Mouse (Mus musculus) olfactory bulb, adult 2 months (tissue): ENCODE data around the gene Olfr273. TPM values are rescaled to one million over a fixed set of nuclear protein-coding genes. Genes with fewer than 3 reads are reported as not detected.
"Not testable (repeated sequence)": the region's sequence is repeated elsewhere in the genome, so short reads cannot be mapped to it uniquely, and the experiment has no call there.

Experiments used
- H3K27ac ChIP-seq: fragments of 200-500 bp; 2 replicates; pipeline ENCODE4 v1.5.1; 2012; ENCODE audit warnings: low read depth, low read length; ENCODE audit not compliant: insufficient read depth
- H3K4me1 ChIP-seq: fragments of 200-500 bp; 2 replicates; pipeline ENCODE4 v1.6.1; 2012; ENCODE audit warnings: low read length; ENCODE audit not compliant: control insufficient read depth, insufficient read depth
- H3K4me3 ChIP-seq: fragments of 200-500 bp; 2 replicates; pipeline ENCODE4 v1.5.1; 2012; ENCODE audit warnings: mild to moderate bottlenecking, low read depth, low read length, moderate library complexity; ENCODE audit not compliant: insufficient read depth
- CTCF ChIP-seq: fragments of 200-500 bp; IDR thresholded peaks from 2 replicates; pipeline ENCODE4 v1.5.1; 2012; ENCODE audit warnings: low read depth, mild to moderate bottlenecking, low read length, moderate library complexity; ENCODE audit not compliant: insufficient read depth
- POLR2A ChIP-seq: fragments of 200-500 bp; IDR thresholded peaks from 2 replicates; pipeline ENCODE4 v1.6.1; 2012; ENCODE audit warnings: mild to moderate bottlenecking, low read depth, low read length, moderate library complexity; ENCODE audit not compliant: insufficient read depth
- WGBS: fragments of 180-500 bp; shearing (Covaris S2); methylation state at CpG from one replicate; pipeline ENCODE4 v1.1.7; 2018; 5-methylcytosine and 5-hydroxymethylcytosine counted together
- polyA plus RNA-seq: library from polyadenylated mRNA; stranded (reverse); fragments of >200 nt; gene quantifications from 2 replicates; pipeline ENCODE4 v1.2.4, GENCODE M21; 2012; ENCODE audit warnings: low replicate concordance; ENCODE audit not compliant: missing spikeins, insufficient read depth, insufficient read length

Olfr273 gene
- not detected in 2 replicates for polyA plus RNA-seq

DNA sequence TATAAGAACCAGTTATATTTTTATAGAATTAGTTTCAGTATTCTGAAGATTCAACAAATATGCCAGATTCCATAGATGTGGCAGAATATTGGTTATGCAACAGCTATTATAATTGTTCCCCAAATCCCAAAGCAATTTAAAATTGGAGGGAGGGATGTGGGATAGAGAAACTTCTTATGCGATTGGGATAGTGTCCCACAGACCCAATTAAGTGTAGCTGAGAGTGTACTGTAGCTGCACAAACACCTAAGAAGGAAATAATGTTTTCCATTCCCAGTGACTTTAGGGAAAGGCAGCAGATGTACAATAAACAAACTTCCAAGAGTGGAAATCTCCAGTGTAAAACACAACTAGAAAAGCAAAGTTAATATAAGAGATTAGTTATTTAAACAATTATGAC, at the start of gene Olfr273:
Gene Olfr273, minus strand, starts transcription at position 101 of the 400 bp plus-strand sequence.
- 83% methylated on average over 1 of the region's 1 CpGs for whole genome bisulfite sequencing
- Histone ChIP-seq H3K27ac (no peak within 1 kb of the TSS), H3K4me1 (no peaks in the 10 kb centered on the region), H3K4me3 (no peak within 1 kb of the TSS)
- no peak for TF ChIP-seq POLR2A

DNA sequence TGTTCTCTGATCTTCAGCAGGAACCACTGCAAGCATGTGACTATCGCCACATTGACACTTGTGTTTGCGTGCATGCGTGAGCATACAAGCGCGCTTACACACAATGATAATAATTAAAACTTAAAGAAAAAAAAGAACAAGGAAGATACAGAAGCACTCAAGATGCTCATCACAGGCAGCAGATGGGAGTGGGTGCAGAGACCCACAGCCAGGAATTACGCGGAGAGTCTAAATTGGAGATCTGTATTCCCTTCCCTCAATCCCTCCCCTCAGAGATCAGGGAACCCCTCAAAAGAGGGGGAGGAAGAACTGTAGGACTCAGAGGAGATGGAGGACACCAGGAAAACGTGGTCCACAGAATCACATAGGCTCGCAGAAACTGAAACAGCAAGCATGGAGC, 5.1 kb upstream of the Olfr273 start:
- 84% methylated on average over 9 of the region's 9 CpGs for WGBS
- no peak for TF ChIP-seq POLR2A
- H3K4me1 ChIP-seq = no peaks in the 10 kb centered on the region

DNA sequence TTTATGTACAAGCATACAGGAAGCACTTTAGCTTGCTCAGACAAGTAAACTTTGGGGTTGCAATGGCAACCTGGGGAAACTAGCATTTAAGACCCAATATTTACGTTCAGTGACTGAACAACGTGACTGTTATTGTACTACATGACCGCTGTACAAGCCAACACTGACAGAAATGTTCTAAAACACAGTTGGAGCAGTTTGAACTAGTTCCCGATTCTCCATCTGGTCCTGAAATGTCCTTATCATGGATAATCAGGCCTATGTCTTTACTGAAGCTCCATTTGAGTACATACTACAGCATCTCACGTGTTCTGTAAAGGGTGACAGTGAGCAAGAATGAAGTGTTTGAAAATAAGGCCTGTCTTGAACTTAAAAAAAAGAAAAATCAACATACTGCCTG, 9.4 kb downstream of the Olfr273 start:
- Histone ChIP-seq H3K27ac (no peak overlapping the region), H3K4me3 (no peak overlapping the region), H3K4me1 (no peaks in the 10 kb centered on the region)
- TF ChIP-seq POLR2A (no peak), CTCF (no peak)
- 73% methylated on average over 5 of the region's 5 CpGs for WGBS

More for the DNA sequence above, 5.1 kb upstream of the Olfr273 start:
- Histone ChIP-seq H3K4me3 (no peak overlapping the region), H3K27ac (no peak overlapping the region)

- H3K27ac ChIP-seq = no peak overlapping the region
- H3K4me1 ChIP-seq = no peaks in the 10 kb centered on the region
- no peak overlapping the region for H3K4me3 ChIP-seq
- no peak for TF ChIP-seq POLR2A
- no peak for TF ChIP-seq CTCF
- 27% methylated on average over 4 of the region's 4 CpGs for WGBS
These were observed 9.9 kb downstream of the Olfr273 start for GRCm38 (mm10) chr4:52849039-52849635.

- H3K4me3 ChIP-seq, H3K27ac ChIP-seq, H3K4me1 ChIP-seq: not testable (repeated sequence)
- 42% methylated on average over 1 of the region's 1 CpGs for WGBS
These were observed 13.6 kb downstream of the Olfr273 start for GRCm38 (mm10) chr4:52845411-52845810.

GRCm38 (mm10) chr4:52821375-52821774, 37.7 kb downstream of the Olfr273 start:
- over 99% methylated on average over 11 of the region's 11 CpGs for WGBS
- no peak overlapping the region for H3K4me3 ChIP-seq
- H3K4me1 ChIP-seq = no peaks in the 10 kb centered on the region
- H3K27ac ChIP-seq = no peak overlapping the region
- TF ChIP-seq POLR2A (no peak), CTCF (no peak)

DNA sequence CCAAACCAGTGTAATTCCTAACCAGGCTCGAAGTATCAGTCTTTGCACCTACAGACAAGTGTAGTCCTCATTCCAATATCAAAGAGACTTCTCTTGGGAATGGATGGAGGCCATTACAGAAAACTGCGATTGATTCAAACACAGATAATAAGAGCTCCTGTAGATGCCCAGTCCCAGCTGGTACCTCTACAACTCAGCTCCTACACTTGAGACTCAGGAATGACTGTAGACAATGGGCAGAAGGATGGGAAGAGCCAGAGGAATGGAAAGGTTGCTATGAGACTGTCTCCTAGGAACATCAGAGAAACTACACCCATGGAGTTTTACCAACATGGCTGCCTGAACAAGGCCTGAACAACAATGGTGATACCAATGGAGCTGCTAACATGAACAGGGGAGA, 44.7 kb downstream of the Olfr273 start, which contains the start of gene Olfr275:
Gene Olfr275, plus strand, starts transcription at position 301 of the 400 bp plus-strand sequence.
- TF ChIP-seq CTCF = no peak
- TF ChIP-seq POLR2A = no peak
- 93% methylated on average over 2 of the region's 2 CpGs for WGBS
- no peak within 1 kb of the TSS for H3K27ac ChIP-seq
- H3K4me1 ChIP-seq = no peaks in the 10 kb centered on the region
- H3K4me3 ChIP-seq = no peak within 1 kb of the TSS

DNA sequence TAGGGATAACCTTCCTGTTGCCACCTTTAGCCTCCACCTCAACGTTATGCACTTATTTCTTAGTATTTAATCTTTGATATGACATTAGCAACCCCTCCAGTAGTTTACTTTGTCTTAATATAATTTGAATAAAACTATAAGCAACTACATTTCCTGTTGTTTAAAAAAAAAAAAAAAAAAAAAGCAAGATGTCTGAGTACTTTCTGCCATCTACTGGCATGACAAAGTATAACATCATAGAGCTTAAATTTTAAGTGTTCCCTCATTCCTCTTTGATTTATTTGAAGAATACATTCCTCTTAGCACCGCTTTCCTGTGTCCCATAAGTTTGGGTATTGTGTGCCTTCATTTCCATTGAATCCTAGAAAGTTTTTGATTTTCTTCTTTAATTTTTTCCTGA, 47.2 kb downstream of the Olfr273 start:
- TF ChIP-seq CTCF = no peak
- no peak for TF ChIP-seq POLR2A
- WGBS = 31% methylated on average over 2 of the region's 2 CpGs
- H3K4me1 ChIP-seq = no peaks in the 10 kb centered on the region
- H3K4me3 ChIP-seq = no peak overlapping the region
- no peak overlapping the region for H3K27ac ChIP-seq

Other genes starting within 250 kb of the Olfr273 start
- gene Olfr275, start 44.6 kb downstream of the Olfr273 start, polyA plus RNA-seq = not detected in 2 replicates
- gene Olfr272, start 59.9 kb upstream of the Olfr273 start, polyA plus RNA-seq = not detected in 2 replicates
- not detected in 2 replicates for gene Olfr270, start 105.3 kb upstream of the Olfr273 start, polyA plus RNA-seq
- not detected in 2 replicates for gene Nipsnap3a, start 130.0 kb upstream of the Olfr273 start, polyA plus RNA-seq
- gene Nipsnap3b, start 152.6 kb upstream of the Olfr273 start, polyA plus RNA-seq = not detected in 2 replicates